Mouse (Mus musculus) hindbrain, postnatal 0 days (tissue): Measurements from ENCODE around the gene Klf7. TPM values are rescaled to one million over a fixed set of nuclear protein-coding genes. Genes with fewer than 3 reads are reported as not detected.
A peak's percentile ranks its signal among the peaks of the same experiment; 100 is the strongest.

Experiments used
- ATAC-seq: fragments of 200-750 bp; cut with Nextera tagmentation; 2 replicates; pipeline ENCODE4 v1.8.0; 2017; ENCODE audit warnings: mild to moderate bottlenecking, moderate TSS enrichment, moderate library complexity
- DNase-seq: peaks from one replicate; pipeline ENCODE4 v3.0.0-alpha.2; 2015; ENCODE audit warnings: low spot score
- H3K27ac ChIP-seq: fragments of 300-500 bp; sonication (generic); 2 replicates; pipeline ENCODE4 v1.5.1; 2014; ENCODE audit warnings: mild to moderate bottlenecking
- H3K27me3 ChIP-seq: fragments of 300-500 bp; sonication (generic); 2 replicates; pipeline ENCODE4 v1.6.1; 2014; ENCODE audit warnings: low read length, mixed read lengths; ENCODE audit not compliant: insufficient read depth
- H3K36me3 ChIP-seq: fragments of 300-500 bp; sonication (generic); 2 replicates; pipeline ENCODE4 v1.6.1; 2014; ENCODE audit warnings: low read length, mixed read lengths; ENCODE audit not compliant: insufficient read depth
- H3K4me1 ChIP-seq: fragments of 300-500 bp; sonication (generic); 2 replicates; pipeline ENCODE4 v1.6.1; 2014; ENCODE audit warnings: antibody characterized with exemption, low read length, mixed read lengths; ENCODE audit not compliant: insufficient read depth
- H3K4me2 ChIP-seq: fragments of 300-500 bp; sonication (generic); 2 replicates; pipeline ENCODE4 v1.6.1; 2014; ENCODE audit warnings: low read depth, mild to moderate bottlenecking, low read length, moderate library complexity, mixed read lengths
- H3K4me3 ChIP-seq: fragments of 300-500 bp; sonication (generic); 2 replicates; pipeline ENCODE4 v1.5.1; 2014; ENCODE audit warnings: low read length
- H3K9ac ChIP-seq: fragments of 300-500 bp; sonication (generic); replicated peaks from 2 replicates; pipeline ENCODE4 v1.6.1; 2014; ENCODE audit warnings: mild to moderate bottlenecking, low read length, moderate library complexity, mixed read lengths
- H3K9me3 ChIP-seq: fragments of 300-500 bp; sonication (generic); 2 replicates; pipeline ENCODE4 v1.6.1; 2016; ENCODE audit warnings: low read length, mixed read lengths
- CTCF ChIP-seq: IDR thresholded peaks from 2 replicates; pipeline ENCODE4 v1.5.1; 2016; ENCODE audit warnings: antibody characterized with exemption, control low read depth, low read depth
- WGBS: fragments of 180-500 bp; shearing (Covaris S2); extraction: QIAGEN DNeasy Blood & Tissue Kit; methylation state at CpG from one replicate; pipeline ENCODE4 v1.1.7; 2014; 5-methylcytosine and 5-hydroxymethylcytosine counted together
- polyA plus RNA-seq: library from polyadenylated mRNA; unstranded; fragments of >200 nt; fragmentation: Nextera tagmentation; extraction: Ambion mirVana; gene quantifications from 2 replicates; pipeline ENCODE4 v1.2.1, GENCODE M21; 2015
- total RNA-seq: library from RNA; depleted of rRNA; stranded (reverse); fragments of >200 nt; gene quantifications from 2 replicates; pipeline ENCODE4 v1.2.3, GENCODE M21; 2014

Klf7 gene
- total and polyA plus RNA-seq, 2 experiments from 2014 or later: 48.0 to 120 TPM

DNA sequence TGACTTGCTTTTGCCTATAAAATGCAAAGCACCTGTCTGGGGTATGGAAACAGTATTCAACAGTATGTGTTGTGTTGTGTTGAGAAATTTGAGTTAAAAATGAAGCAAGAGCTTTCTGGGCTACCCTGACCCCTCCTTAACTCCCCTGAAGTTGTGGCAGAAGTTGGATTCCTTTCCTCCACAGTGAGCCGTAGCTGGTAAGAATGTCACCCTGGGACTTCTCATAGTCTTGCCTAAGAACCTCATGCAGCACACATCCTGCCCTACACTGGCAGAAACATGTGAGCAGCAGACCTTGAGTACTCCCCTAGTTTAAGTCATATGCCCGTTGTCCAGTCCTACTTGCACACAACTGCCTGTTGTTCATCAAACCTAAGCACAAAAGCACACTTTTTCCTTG lies 4.7 kb upstream of the Klf7 start:
- ATAC-seq: no peak
- no peaks in the 10 kb centered on the region for H3K4me1 ChIP-seq
- 77% methylated on average over 2 of the region's 2 CpGs for WGBS
- no peak for DNase-seq
- H3K27me3 ChIP-seq: no peaks in the 10 kb centered on the region
- no peaks in the 10 kb centered on the region for H3K9me3 ChIP-seq
- H3K4me2 ChIP-seq: no peak overlapping the region
- no peak overlapping the region for H3K9ac ChIP-seq
- H3K27ac ChIP-seq: no peak overlapping the region
- H3K36me3 ChIP-seq: no peaks in the 10 kb centered on the region
- H3K4me3 ChIP-seq: no peak overlapping the region
- no peak for TF ChIP-seq CTCF

DNA sequence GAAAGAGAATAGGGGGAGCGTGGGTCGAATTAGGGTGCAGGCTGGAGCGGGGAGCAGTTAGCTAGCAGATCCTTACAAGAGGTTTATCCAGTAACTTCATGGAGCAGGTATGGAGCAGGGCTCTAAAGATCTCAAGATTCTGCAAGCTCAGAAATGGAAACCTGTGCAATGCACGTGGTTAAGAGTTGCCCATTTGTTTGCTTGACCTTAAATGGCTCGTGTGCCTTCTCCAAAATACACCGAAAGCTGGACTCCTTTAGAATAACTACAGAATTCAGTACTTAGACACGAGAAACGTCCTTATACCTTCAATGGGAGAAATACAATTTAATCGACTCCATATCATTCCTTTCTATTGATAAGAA lies 366 bp upstream of the Klf7 start:
- Histone ChIP-seq H3K27me3 (no peaks in the 10 kb centered on the region), H3K4me1 (peaks cover 11% of the 10 kb centered on the region), H3K27ac (peak overlapping the region; percentile 100), H3K9me3 (no peaks in the 10 kb centered on the region), H3K4me3 (peak overlapping the region; percentile 87), H3K4me2 (peak overlapping the region; percentile 83), H3K36me3 (no peaks in the 10 kb centered on the region), H3K9ac (peak overlapping the region; percentile 100)
- ATAC-seq (no peak), DNase-seq (no peak)
- WGBS: 20% methylated on average over 9 of the region's 9 CpGs
- no peak for TF ChIP-seq CTCF

DNA sequence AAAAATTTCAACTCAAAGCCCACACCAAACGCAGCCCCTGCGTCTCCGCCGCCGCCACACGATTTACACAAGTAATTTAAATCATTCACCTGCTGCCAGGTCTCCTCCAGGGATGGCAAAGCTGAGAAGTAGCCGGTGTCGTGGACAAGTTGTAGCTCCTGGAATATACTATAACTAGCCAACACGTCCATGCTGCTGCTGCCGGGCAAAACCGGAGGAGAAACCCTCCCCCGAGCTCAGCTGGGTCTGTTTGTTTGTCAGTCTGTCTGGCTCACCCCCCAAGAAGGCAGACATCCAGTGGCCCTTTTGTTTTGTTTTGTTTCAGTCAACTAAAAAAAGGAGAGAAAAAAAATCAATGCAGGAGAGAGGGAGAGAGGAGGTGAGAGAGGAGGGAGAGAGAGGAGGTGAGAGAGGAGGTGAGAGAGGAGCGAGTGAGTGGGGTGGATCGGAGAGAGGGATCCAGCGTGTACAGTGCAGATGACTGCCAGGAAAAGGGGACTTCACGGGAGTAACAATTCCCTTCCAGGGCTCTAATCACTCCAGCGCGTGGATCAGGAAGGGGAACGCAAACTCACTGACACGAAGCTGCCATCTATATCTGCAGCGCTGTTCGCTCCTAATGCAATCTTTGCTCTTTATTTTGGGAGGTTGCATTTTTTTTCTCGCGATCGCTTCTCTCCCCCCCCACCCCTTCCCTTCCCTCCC lies 1.1 kb downstream of the Klf7 start:
- H3K4me1 ChIP-seq: peaks cover 20% of the 10 kb centered on the region
- under 1% methylated on average over 24 of the region's 25 CpGs for WGBS
- H3K4me3 ChIP-seq: peak overlapping the region; percentile 87
- peak overlapping the region; percentile 91 for H3K9ac ChIP-seq
- H3K36me3 ChIP-seq: no peaks in the 10 kb centered on the region
- no peak; the same call in 1 of the 2 replicates for TF ChIP-seq CTCF
- DNase-seq (no peak), ATAC-seq (peak; percentile 70)
- H3K4me2 ChIP-seq: peak overlapping the region; percentile 65
- H3K9me3 ChIP-seq: no peaks in the 10 kb centered on the region
- H3K27ac ChIP-seq: peak overlapping the region; percentile 100
- H3K27me3 ChIP-seq: no peaks in the 10 kb centered on the region

DNA sequence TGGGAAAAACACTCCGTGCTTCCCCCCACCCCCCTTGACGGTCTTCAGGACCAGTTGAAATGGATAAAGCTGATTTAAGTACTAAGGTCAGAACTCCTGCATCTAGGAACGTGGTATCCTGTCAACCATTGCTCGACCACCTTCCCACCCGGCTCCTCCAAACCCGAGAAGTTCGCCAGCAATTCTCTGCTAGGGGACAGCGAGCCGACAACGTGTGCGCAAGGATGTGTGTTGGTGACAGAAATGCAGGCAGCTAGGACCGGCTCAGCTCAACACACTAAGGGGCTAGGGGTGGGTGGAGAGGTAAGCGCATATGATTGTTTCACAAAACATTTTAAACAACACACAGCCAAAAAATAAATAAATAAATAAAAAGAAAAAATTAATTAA lies 1.7 kb downstream of the Klf7 start:
- ATAC-seq (no peak), DNase-seq (peak; percentile 70)
- no peaks in the 10 kb centered on the region for H3K9me3 ChIP-seq
- H3K9ac ChIP-seq: peak overlapping the region; percentile 91
- H3K27ac ChIP-seq: peak overlapping the region; percentile 100
- peaks cover 24% of the 10 kb centered on the region for H3K4me1 ChIP-seq
- H3K4me2 ChIP-seq: peak overlapping the region; percentile 65
- peak overlapping the region; percentile 87 for H3K4me3 ChIP-seq
- H3K27me3 ChIP-seq: no peaks in the 10 kb centered on the region
- H3K36me3 ChIP-seq: no peaks in the 10 kb centered on the region
- no peak for TF ChIP-seq CTCF
- WGBS: under 1% methylated on average over 13 of the region's 13 CpGs

DNA sequence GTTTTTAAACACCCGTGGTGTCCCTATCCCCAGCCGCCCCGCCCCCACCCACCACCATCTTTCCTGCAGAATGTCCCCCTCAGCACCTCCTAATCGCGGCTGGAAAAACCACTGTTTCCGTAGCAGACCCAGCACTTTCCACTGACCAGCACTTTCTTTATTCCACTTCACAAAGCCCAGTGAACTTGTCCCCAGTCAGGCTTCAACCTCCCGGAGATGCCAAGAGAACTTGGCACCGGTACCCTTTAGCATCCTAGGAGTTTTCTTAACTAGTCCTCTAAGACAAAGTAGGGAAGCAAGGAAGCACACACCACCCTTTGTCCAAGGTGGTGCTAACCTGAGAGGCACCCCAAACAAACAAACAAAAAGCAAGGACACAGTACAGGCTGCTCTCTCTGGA lies 2.2 kb downstream of the Klf7 start:
- no peak for TF ChIP-seq CTCF
- Histone ChIP-seq H3K9ac (peak overlapping the region; percentile 91), H3K4me1 (peaks cover 29% of the 10 kb centered on the region), H3K4me3 (peak overlapping the region; percentile 87), H3K9me3 (no peaks in the 10 kb centered on the region), H3K27me3 (no peaks in the 10 kb centered on the region), H3K27ac (peak overlapping the region; percentile 100), H3K4me2 (peak overlapping the region; percentile 65), H3K36me3 (no peaks in the 10 kb centered on the region)
- ATAC-seq (no peak), DNase-seq (peak; percentile 60)
- WGBS: under 1% methylated on average over 8 of the region's 8 CpGs

DNA sequence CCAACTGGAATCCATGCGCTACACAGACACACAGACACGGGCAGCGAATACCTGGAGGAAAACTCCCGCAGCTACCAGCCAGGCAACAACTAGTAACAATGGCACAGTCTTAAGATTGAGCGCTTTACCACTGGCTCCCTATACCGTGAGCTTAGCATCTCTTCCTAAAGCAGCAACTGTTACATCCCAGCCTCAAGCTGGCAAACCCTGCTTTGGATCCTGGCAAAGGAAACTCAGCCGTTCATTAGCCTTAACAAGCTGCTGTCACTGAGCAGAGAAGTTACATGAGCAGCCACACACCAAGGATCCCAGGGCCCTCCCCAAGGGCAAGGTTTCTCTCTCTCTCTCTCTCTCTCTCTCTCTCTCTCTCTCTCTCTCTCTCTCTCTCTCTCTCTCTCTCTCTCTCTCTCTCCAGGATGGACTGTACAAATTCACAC lies 2.7 kb downstream of the Klf7 start:
- ATAC-seq (no peak), DNase-seq (peak; percentile 74)
- Histone ChIP-seq H3K27ac (peak overlapping the region; percentile 100), H3K36me3 (no peaks in the 10 kb centered on the region), H3K4me3 (peak overlapping the region; percentile 87), H3K4me2 (peak overlapping the region; percentile 65), H3K9me3 (no peaks in the 10 kb centered on the region), H3K4me1 (peaks cover 29% of the 10 kb centered on the region), H3K9ac (peak overlapping the region; percentile 91), H3K27me3 (no peaks in the 10 kb centered on the region)
- TF ChIP-seq CTCF: no peak
- 3% methylated on average over 7 of the region's 7 CpGs for WGBS
